Mouse (Mus musculus): ENCODE data around the gene Adh5.

DNA sequence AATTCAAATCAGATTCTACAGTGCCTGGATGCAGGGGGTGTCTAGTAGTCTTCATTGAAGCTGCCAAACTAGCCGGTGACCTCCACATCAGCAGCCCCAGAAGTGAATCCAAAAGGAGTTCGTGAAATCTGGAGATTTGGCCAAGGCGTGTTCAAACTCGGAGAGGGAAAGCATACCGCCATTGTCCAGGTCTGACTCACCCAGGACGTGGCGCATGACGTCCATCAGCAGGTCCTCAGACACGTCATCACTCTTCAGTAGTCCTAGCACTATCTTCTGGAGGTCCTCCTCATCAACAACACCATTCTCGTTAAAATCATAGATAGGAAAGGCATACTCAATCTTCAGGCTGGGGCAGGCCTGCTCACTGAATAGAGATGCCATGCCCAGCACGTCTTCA lies 60.9 kb downstream of the Adh5 start:
- no peak for TF ChIP-seq POLR2A (IDR thresholded peaks at IDR 0.05; ENCODE audit: insufficient read depth, low read depth, low read length)
- no peak for TF ChIP-seq CTCF (IDR thresholded peaks at IDR 0.05; ENCODE audit: insufficient read depth, low read depth, low read length)
